Mouse (Mus musculus): ENCODE data around the gene Bves.

Gene Bves

DNA sequence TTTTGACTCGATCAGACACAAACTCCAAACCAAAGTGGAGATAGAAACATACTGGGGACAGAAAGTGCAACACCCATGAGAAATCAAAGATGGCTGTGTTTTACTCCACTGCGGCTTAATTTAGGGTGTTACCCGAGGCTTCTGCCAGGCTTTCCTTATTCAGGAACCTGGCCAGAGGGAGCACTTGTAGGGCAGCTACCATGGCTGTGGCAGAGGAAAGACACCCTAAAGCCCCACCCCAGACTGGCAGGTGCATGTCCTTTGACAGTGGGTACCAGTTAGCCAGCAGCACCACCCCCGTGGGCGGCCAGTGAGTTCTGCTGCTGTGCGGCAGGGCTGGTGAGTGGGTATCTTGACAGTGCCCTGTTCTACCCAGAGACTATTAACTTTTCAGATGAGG lies 20.5 kb downstream of the Bves start:
- DNase-seq, result no peak

DNA sequence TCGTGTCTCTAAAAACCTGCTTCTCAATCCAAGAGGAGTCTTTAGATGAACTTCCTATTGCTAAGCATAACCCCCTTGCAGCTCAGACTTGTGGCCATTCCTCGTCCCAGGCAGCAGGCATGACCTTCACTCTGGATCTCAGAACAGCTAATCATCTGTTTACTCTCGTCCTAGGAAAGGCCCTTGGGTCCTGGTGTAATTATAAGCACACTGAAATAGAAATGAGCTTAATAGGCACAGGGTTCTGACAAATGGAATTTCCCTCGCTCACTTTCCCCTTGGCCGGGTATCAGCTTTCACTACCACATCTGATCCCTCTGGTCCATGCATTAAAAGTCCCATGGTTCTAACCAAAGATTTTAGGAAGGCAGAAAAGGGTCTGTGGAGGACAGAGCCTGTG lies 27.8 kb downstream of the Bves start:
- DNase-seq, result peak in 1 of 2 experiments; percentile 3

DNA sequence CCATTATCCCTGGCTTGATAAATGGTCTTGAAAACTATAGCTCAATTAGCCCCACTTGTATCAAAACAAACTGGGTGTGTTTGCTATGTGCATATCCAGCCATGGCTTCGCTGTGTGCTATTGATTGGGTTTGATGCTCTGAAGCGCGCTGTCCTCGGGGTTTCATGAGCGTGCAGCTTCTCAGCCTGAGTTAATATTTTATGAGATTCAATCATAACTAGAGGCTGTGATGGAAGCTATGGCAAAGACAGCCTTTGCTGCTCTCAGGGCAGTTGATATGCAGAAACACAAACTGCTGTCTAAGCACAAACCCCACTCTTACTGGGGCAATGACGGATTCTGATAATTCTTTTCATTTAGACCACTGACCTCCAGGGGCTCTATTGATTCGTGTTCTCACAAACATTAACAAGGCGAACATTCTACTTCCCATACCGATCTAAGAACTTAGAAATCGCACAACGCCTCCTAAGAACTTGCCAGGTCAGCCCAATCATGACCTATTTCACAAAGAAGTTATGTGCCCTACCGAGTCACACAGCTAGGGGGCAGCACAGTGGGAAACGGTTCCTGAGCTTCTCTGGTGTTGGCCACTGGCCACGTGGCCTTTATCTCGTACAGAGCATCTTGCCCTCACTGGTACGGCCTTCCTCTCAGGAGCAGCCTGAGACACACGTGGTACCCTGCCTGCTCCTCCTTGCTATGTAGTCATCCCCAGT lies 31.6 kb downstream of the Bves start:
- DNase-seq, result no peak

DNA sequence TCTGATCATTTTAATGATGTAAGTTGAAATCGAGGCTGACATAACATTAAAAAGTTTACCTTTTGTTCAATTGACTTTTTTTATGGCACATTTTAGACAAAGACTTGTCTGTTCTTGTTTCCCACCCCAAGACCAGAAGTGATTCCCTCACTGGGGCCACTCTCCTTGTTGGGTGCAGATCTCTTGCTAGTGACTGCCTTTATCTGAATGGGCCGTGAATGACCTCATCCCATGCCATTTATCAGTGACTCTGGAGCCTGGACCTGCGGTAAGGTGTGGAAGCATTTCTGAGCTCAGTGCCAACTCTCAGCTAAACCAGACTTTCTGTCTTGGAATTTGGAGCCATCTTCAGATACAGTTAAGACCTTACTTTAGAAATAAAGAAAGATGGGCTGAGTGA lies 34.1 kb downstream of the Bves start:
- DNase-seq, result no peak

DNA sequence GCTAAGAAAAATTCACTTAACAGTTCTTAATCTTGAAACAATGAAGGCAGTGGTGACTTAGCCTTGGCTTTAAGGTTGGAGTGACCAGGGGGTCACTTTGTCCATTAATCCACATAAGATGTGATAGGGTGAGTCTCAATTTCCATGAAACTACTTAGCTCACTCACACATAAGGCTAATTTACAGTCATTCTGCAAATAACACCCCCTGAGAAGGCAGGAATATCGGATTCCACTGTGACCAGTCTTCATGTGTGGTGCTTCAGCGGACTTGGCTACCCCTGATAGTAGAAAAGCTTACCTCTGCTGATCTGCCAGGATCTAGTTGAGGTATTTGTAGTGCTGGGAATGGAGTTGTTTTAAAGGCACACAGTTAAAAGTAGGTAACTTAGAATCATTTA lies 35.0 kb downstream of the Bves start:
- no peak for DNase-seq

DNA sequence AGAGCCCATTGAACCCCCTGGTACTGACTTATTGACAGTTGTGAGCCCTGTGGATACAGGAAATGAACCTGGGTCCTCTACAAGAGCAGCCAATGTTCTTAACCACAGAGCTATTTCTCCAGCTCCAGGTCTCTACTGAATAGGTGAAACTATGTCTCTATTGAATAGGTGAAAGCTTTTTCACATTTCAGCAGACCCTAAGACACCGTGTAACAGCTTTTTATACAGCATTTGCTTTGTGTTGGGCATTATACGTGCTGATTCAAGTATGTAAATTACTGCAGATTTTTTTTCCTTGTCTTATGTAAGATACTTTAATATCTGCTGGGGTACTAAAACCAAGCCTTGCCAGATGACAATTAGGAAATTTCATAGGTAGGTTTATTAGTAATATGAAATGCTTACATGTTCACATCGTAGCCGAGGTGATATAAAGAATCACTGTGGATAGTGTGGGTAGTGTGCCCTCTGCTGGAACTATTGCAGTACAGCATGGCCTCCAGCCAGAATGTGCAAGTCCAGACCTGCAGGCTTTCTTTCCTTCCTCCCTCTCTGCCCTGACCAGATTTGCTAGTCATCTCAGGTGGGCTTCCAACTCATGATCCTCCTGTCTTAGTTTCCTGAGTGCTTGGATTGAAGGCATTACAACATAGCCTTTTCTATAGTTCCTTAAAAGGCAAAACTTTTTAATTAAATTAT lies 37.6 kb downstream of the Bves start:
- peak; percentile 50 to 72 for DNase-seq

DNA sequence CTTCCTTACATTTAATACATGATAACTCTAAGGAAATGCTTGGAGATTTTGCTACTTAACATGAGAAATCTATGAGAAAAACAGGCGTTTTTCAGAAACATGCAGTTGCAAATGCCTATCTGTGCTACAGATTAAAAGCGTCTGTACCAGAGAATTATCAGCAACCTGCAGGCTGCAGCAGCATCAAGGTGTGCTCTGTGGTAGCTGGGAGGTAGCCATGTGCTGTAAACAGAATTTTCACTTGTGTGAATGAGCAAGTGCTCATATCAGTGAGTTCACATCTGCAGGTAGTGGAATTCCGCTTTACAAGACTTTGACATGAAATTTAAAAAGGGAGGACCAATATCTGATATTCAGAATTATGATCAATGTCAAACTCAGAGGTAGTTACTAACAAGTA lies 42.7 kb downstream of the Bves start:
- DNase-seq, result no peak

DNA sequence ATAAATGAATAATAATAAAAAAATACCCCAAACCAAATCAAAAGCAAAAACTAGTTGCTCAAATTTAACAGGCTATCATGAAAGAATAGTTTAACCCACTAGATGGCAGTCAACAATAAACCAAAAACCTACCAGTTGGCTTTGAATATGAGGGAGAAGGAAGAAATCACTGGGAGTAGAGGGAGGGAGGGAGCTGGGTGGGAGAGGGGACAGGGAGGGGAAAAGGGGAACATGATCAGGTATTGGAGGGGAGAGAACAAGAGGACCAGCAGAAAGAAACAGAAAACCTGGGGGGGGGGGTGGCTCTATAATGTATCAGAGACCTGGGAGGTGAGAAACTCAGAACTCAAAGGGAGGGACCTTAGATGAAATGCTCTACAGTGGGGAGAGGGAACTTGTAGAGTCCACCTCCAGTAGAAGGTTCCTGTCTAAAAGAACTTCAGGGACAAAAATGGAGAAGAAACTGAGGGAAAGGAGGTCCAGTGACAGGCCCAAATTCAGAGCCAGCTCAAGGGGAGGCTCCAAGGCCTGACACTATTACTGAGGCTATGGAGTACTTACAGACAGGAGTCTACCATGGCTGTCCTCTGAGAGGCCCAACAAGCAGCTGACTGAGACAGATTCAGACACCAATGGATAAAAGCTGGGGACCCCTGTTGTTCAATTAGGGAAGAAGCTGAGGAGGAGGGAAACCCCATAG lies 46.5 kb downstream of the Bves start:
- no peak for DNase-seq

DNA sequence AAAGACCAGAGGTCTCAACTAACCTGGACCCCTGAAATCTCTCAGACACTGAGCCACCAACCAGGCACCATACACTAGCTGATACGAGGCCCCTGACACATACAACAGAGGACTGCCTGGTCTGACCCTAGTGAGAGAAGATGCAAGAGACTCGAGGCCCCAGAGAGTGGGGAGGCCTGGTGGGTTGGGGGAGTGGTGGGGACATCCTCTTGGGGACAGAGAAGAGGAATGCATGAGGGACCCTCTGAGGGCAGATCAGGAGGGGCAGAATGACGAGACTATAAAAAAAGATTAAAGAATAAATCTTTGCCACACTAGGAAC lies 47.0 kb downstream of the Bves start:
- DNase-seq, result no peak

DNA sequence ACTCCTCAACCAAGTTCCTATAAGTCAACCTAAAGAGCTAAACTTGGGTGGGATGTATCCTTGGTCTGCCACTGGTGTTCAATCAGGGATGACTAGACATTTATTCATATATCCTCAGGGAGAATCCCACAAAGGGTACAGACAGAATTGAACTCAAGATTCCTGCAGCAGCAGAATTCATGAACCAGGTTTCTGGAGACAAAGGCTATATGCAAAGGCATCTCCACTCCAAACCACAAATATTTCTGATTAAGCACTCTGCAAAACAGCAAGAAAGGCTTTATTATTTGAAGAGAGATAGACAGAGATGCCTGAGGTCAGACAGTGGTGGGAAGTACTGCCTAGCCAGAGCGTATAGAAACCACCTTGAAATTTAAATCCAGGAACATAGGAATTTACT lies 62.6 kb downstream of the Bves start:
- no peak for DNase-seq

DNA sequence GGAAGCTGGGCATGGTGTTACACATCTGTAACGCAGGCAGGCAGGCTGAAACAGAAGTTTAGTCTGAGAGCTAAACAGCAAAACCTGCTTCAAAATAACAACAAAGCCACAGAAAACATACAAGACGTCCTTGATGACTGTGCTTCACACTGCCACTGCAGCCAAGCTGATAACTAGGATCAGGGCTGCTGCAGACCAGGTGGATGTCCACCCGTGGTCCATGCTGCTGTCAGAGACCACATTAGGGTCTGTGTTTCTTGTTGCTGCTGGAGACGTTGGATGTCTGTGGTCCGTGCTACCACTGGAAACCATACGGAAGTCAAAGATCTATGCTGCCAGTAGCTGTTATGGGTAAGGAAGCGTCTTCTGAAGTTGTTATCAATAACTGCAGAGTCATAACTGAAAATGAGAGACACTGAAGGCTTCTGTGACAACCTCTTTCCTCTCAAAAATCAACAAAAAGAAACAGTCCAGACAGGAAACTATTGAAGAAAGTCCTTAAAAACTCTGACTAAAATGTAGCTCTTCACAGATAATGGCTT lies 64.2 kb downstream of the Bves start:
- no peak for DNase-seq

DNA sequence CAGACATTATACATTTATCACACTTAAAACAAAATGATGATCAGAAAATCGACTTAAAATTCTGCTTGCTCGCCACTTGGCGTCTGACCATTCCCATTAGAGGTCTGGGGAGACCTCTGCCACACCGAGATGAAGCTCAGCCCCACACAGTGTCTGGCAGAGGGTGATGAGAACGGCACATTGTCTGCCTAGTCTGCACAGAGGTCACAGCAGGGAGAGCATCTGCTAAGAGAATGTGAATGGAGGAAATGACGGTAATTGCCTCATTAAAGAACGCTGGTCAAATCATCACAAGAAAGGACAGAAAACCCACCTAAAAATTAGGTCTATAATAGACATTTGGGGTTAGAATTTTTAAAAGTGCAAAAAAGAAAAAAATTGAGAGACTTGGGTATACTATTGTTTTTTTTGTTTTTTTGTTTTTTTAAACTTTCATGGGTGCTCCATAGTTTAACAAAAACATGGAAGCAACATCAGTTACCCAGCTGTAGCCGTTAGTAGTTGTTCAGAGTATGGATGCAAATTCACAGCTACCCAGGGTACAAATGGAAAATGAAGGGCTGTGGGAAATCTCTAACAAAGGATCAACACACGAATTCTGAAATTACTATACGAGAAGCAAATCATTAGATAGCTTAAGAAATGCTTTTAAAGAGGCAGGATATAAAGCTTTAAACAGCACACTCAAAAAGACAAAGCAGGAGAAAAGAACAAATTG lies 75.2 kb downstream of the Bves start:
- DNase-seq, result no peak

DNA sequence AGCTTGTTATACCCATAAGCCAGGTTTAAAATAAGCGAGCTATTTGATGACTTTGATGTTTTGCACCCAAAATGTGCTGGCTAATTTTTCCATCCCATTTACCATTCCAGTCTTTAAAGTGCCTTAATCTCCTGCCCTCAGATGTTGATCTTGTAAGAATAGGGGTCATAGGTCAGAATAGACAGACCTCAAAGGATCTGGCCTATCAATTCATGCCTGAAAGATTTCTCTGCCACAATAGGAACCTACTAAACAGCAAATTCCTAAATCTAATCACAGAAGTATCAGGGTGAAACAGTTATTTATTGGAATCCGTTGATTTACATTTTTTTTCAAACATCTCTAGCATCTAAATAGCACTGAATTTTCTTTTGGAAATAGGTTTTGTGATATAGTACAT lies 76.2 kb downstream of the Bves start:
- no peak for DNase-seq

DNA sequence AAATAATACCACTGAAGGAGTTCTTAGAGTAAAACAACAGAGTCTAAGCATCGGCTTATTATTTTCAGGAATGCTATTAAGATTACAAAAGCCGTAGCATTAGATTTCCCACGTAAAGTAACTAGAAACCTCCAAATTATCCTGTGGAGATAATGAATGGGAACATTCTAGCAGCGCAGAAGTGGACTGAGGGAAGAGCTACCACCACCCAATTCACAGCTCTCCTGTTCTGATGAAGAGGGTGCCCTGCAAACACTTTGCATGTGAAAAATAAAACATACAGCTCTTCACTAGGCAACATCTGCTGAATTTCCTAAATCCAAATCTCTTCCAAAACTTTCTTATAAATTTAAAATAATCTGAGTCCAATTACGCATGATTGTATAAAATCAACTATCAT lies 76.6 kb downstream of the Bves start:
- no peak for DNase-seq
